Mouse (Mus musculus): ENCODE results near the gene Gjb1. TPM values are rescaled to one million over a fixed set of nuclear protein-coding genes. Genes with fewer than 3 reads are reported as not detected.

Gjb1 gene
- total and polyA plus RNA-seq, 3 experiments = not detected

- in situ Hi-C loops (cut with MboI; ENCODE audit: low pct_ligation_motif_present, low pct_unique_long_range_greater_than_20kb, low sequenced_read_pairs) = no loop called here
- no peak for TF ChIP-seq NRF1 (IDR thresholded peaks at IDR 0.05; ENCODE audit: low read depth, low read length)
- no peak for TF ChIP-seq JUN (IDR thresholded peaks at IDR 0.05; ENCODE audit: insufficient read depth, low read depth, low read length)
- TF ChIP-seq IRF4 (IDR thresholded peaks at IDR 0.05; ENCODE audit: low read depth, low read length) = peak; percentile 54; the same call in 1 of the 2 replicates
- no peak for TF ChIP-seq UBTF (IDR thresholded peaks at IDR 0.05; ENCODE audit: low read depth, low read length)
- peak; percentile 86 for TF ChIP-seq SIN3A (IDR thresholded peaks at IDR 0.05; ENCODE audit: low read length)
- TF ChIP-seq CHD2 (IDR thresholded peaks at IDR 0.05; ENCODE audit: low read length) = peak; percentile 98
- TF ChIP-seq NELFE (IDR thresholded peaks at IDR 0.05; ENCODE audit: low read depth, low read length) = peak; percentile 50; the same call in 1 of the 2 replicates
- no peak for TF ChIP-seq CHD1 (IDR thresholded peaks at IDR 0.05; ENCODE audit: low read depth, low read length)
- TF ChIP-seq MEF2A (IDR thresholded peaks at IDR 0.05; ENCODE audit: borderline replicate concordance, low read depth, low read length) = no peak
- 0 out of 2 replicates have a peak, but pooled peaks have one; percentile 37 for TF ChIP-seq TCF12 (IDR thresholded peaks at IDR 0.05; ENCODE audit: low read depth, low read length)
- no peak for TF ChIP-seq MAX (IDR thresholded peaks at IDR 0.05; ENCODE audit: low read length)
- peak; percentile 79 for TF ChIP-seq MAZ (IDR thresholded peaks at IDR 0.05; ENCODE audit: low read depth, low read length)
- no peak for TF ChIP-seq E2F4 (IDR thresholded peaks at IDR 0.05; ENCODE audit: insufficient replicate concordance, low read depth, low read length)
- peak; percentile 64 for TF ChIP-seq POLR2A (IDR thresholded peaks at IDR 0.05; ENCODE audit: low read depth, low read length)
- no peak for TF ChIP-seq CTCF (conservative IDR thresholded peaks at IDR 0.05 in 1 of 2, IDR thresholded peaks at IDR 0.05 in 1 of 2; ENCODE audit: low read depth in 2 of 2, low read length in 2 of 2)
- TF ChIP-seq HCFC1 (IDR thresholded peaks at IDR 0.05; ENCODE audit: low read depth, low read length) = peak; percentile 73
- TF ChIP-seq JUND (conservative IDR thresholded peaks at IDR 0.05; ENCODE audit: low read depth, low read length) = no peak
- Histone ChIP-seq H3K36me3 (replicated peaks in 1 of 2; ENCODE audit: control insufficient read depth in 1 of 2, insufficient read depth in 1 of 2, low read length in 1 of 2) (peaks cover 3 to 19% of the 10 kb centered on the region in 2 experiments), H3K4me2 (ENCODE audit: insufficient read depth, low read depth, poor library complexity, severe bottlenecking) (peak overlapping the region; percentile 34), H3K27ac (ENCODE audit: insufficient read depth, low read depth) (no peak overlapping the region; the same call in 1 of the 2 replicates), H3K4me1 (ENCODE audit: control insufficient read depth in 1 of 2, insufficient read depth in 2 of 2) (peaks cover 3 to 16% of the 10 kb centered on the region in 2 experiments; a peak in 3 of 4 replicates), H3K27me3 (replicated peaks) (no peaks in the 10 kb centered on the region), H3K9ac (ENCODE audit: insufficient read depth, low read depth) (peak overlapping the region; percentile 94), H3K9me3 (replicated peaks; ENCODE audit: low read length) (no peaks in the 10 kb centered on the region), H3K4me3 (replicated peaks in 1 of 3; ENCODE audit: low read depth in 2 of 3, low read length in 2 of 3, poor library complexity in 1 of 3) (peak overlapping the region; percentile 63 to 95 (median 66)), H3K79me2 (replicated peaks; ENCODE audit: control insufficient read depth, extremely low read depth, insufficient read depth, poor library complexity, severe bottlenecking) (peaks cover 5% of the 10 kb centered on the region; the same call in 1 of the 2 replicates)
- peak; percentile 74 for DNase-seq (ENCODE audit: extremely low read depth)
- dilution Hi-C loops (cut with MboI; ENCODE audit: extremely low pct_ligation_motif_present, extremely low pct_unique_long_range_greater_than_20kb, low sequenced_read_pairs) = no loop called here
These were observed 43.8 kb downstream of the Gjb1 start for GRCm38 (mm10) chrX:101419725-101420699.

- peak within 1 kb of the TSS; percentile 77 for H3K9ac ChIP-seq (ENCODE audit: insufficient read depth, low read depth)
- H3K9me3 ChIP-seq (replicated peaks; ENCODE audit: low read length) = no peaks in the 10 kb centered on the region
- dilution Hi-C loops (cut with MboI; ENCODE audit: extremely low pct_ligation_motif_present, extremely low pct_unique_long_range_greater_than_20kb, low sequenced_read_pairs) = no loop called here
- no peak for TF ChIP-seq USF2 (conservative IDR thresholded peaks at IDR 0.05; ENCODE audit: low read depth, low read length)
- TF ChIP-seq GABPA (IDR thresholded peaks at IDR 0.05; ENCODE audit: insufficient replicate concordance, low read depth, low read length) = no peak
- TF ChIP-seq ELF1 (IDR thresholded peaks at IDR 0.05; ENCODE audit: low read depth, low read length) = no peak
- TF ChIP-seq RAD21 (IDR thresholded peaks at IDR 0.05; ENCODE audit: low read depth, low read length) = no peak
- TF ChIP-seq CHD2 (IDR thresholded peaks at IDR 0.05; ENCODE audit: low read length) = no peak
- TF ChIP-seq IRF4 (IDR thresholded peaks at IDR 0.05; ENCODE audit: low read depth, low read length) = no peak
- no peak for TF ChIP-seq MAZ (IDR thresholded peaks at IDR 0.05; ENCODE audit: low read depth, low read length)
- no peak for TF ChIP-seq ZKSCAN1 (IDR thresholded peaks at IDR 0.05; ENCODE audit: borderline replicate concordance, low read depth, low read length)
- no peak for TF ChIP-seq USF1 (IDR thresholded peaks at IDR 0.05; ENCODE audit: low read depth, low read length)
- no peak for TF ChIP-seq EP300 (IDR thresholded peaks at IDR 0.05; ENCODE audit: low read length)
- no peak for TF ChIP-seq MEF2A (IDR thresholded peaks at IDR 0.05; ENCODE audit: borderline replicate concordance, low read depth, low read length)
- TF ChIP-seq RCOR1 (conservative IDR thresholded peaks at IDR 0.05; ENCODE audit: low read depth, low read length) = no peak
- peak within 1 kb of the TSS; percentile 45 to 95 (median 66) for H3K4me3 ChIP-seq (replicated peaks in 1 of 3; ENCODE audit: low read depth in 2 of 3, low read length in 2 of 3, poor library complexity in 1 of 3)
- in situ Hi-C loops (cut with MboI; ENCODE audit: low pct_ligation_motif_present, low pct_unique_long_range_greater_than_20kb, low sequenced_read_pairs) = no loop called here
- H3K4me1 ChIP-seq (ENCODE audit: control insufficient read depth in 1 of 2, insufficient read depth in 2 of 2) = peaks cover 3 to 16% of the 10 kb centered on the region in 2 experiments; a peak in 3 of 4 replicates
- no peak for DNase-seq (ENCODE audit: extremely low read depth)
- no peaks in the 10 kb centered on the region for H3K27me3 ChIP-seq (replicated peaks)
- no peak within 1 kb of the TSS for H3K27ac ChIP-seq (ENCODE audit: insufficient read depth, low read depth)
- H3K79me2 ChIP-seq (replicated peaks; ENCODE audit: control insufficient read depth, extremely low read depth, insufficient read depth, poor library complexity, severe bottlenecking) = peaks cover 5% of the 10 kb centered on the region; the same call in 1 of the 2 replicates
- H3K4me2 ChIP-seq (ENCODE audit: insufficient read depth, low read depth, poor library complexity, severe bottlenecking) = peak within 1 kb of the TSS; percentile 34
- peaks cover 0 to 12% of the 10 kb centered on the region in 2 experiments for H3K36me3 ChIP-seq (replicated peaks in 1 of 2; ENCODE audit: control insufficient read depth in 1 of 2, insufficient read depth in 1 of 2, low read length in 1 of 2)
These were observed 44.5 kb downstream of the Gjb1 start, which contains the start of gene Zmym3 for GRCm38 (mm10) chrX:101420700-101421095. Gene Zmym3 (minus strand): TSS chrX:101420849.

Data from CH12.LX (cell line).